Mouse (Mus musculus): ENCODE measurements around the gene Tcf15. TPM values are rescaled to one million over a fixed set of nuclear protein-coding genes. Genes with fewer than 3 reads are reported as not detected.

The Tcf15 gene
- total RNA-seq, 1 experiment: 22.4 TPM

GRCm38 (mm10) chr2:152155414-152156208 is 12.2 kb downstream of the Tcf15 start:
- Histone ChIP-seq H3K4me3 (ENCODE audit: insufficient read depth in 1 of 2, low read depth in 1 of 2, low read length in 2 of 2, poor library complexity in 1 of 2, severe bottlenecking in 1 of 2) (no peak overlapping the region), H3K27ac (ENCODE audit: insufficient read depth, low read depth, low read length, poor library complexity, severe bottlenecking) (peak overlapping the region; percentile 17; the same call in 1 of the 2 replicates), H3K36me3 (ENCODE audit: control insufficient read depth, insufficient read depth, low read length, poor library complexity, severe bottlenecking) (no peaks in the 10 kb centered on the region), H3K4me1 (ENCODE audit: control insufficient read depth in 2 of 2, insufficient read depth in 2 of 2, low read length in 2 of 2, poor library complexity in 1 of 2) (peaks cover 10 to 20% of the 10 kb centered on the region in 2 experiments; a peak in 3 of 4 replicates), H3K9ac (ENCODE audit: insufficient read depth, low read depth, low read length, poor library complexity, severe bottlenecking) (no peak overlapping the region; the same call in 1 of the 2 replicates), H3K9me3 (ENCODE audit: control insufficient read depth, insufficient read depth, low read depth, low read length) (no peaks in the 10 kb centered on the region)
- no peak for DNase-seq (ENCODE audit: low read depth, low spot score)
- in situ Hi-C loops (cut with MboI; ENCODE audit: low sequenced_read_pairs in 2 of 2, unreplicated experiment in 2 of 2): no loop called here
- TF ChIP-seq ZNF384 (IDR thresholded peaks at IDR 0.05; ENCODE audit: low read depth, low read length): no peak
- TF ChIP-seq HCFC1 (IDR thresholded peaks at IDR 0.05; ENCODE audit: borderline replicate concordance, insufficient read depth, low read length): no peak
- no peak for TF ChIP-seq MAFK (IDR thresholded peaks at IDR 0.05; ENCODE audit: insufficient read depth, low read depth, low read length)
- no peak for TF ChIP-seq ZC3H11A (IDR thresholded peaks at IDR 0.05; ENCODE audit: borderline replicate concordance, low read depth, low read length)
- TF ChIP-seq CHD2 (IDR thresholded peaks at IDR 0.05; ENCODE audit: low read depth, low read length): no peak

GRCm38 (mm10) chr2:152156471-152156870 is 13.1 kb downstream of the Tcf15 start:
- peak overlapping the region; percentile 50; the same call in 1 of the 2 replicates for H3K9ac ChIP-seq (ENCODE audit: insufficient read depth, low read depth, low read length, poor library complexity, severe bottlenecking)
- H3K27ac ChIP-seq (ENCODE audit: insufficient read depth, low read depth, low read length, poor library complexity, severe bottlenecking): peak overlapping the region; percentile 17; the same call in 1 of the 2 replicates
- DNase-seq (ENCODE audit: low read depth, low spot score): no peak
- TF ChIP-seq CHD2 (IDR thresholded peaks at IDR 0.05; ENCODE audit: low read depth, low read length): no peak
- no peak for TF ChIP-seq ZNF384 (IDR thresholded peaks at IDR 0.05; ENCODE audit: low read depth, low read length)
- no peak for TF ChIP-seq HCFC1 (IDR thresholded peaks at IDR 0.05; ENCODE audit: borderline replicate concordance, insufficient read depth, low read length)
- no peak for TF ChIP-seq ZC3H11A (IDR thresholded peaks at IDR 0.05; ENCODE audit: borderline replicate concordance, low read depth, low read length)
- no peak for TF ChIP-seq MAFK (IDR thresholded peaks at IDR 0.05; ENCODE audit: insufficient read depth, low read depth, low read length)
- no peak overlapping the region for H3K4me3 ChIP-seq (ENCODE audit: insufficient read depth in 1 of 2, low read depth in 1 of 2, low read length in 2 of 2, poor library complexity in 1 of 2, severe bottlenecking in 1 of 2)
- H3K9me3 ChIP-seq (ENCODE audit: control insufficient read depth, insufficient read depth, low read depth, low read length): no peaks in the 10 kb centered on the region
- in situ Hi-C loops (cut with MboI; ENCODE audit: low sequenced_read_pairs in 2 of 2, unreplicated experiment in 2 of 2): no loop called here
- peaks cover 10 to 19% of the 10 kb centered on the region in 2 experiments; a peak in 3 of 4 replicates for H3K4me1 ChIP-seq (ENCODE audit: control insufficient read depth in 2 of 2, insufficient read depth in 2 of 2, low read length in 2 of 2, poor library complexity in 1 of 2)
- H3K36me3 ChIP-seq (ENCODE audit: control insufficient read depth, insufficient read depth, low read length, poor library complexity, severe bottlenecking): no peaks in the 10 kb centered on the region

DNA sequence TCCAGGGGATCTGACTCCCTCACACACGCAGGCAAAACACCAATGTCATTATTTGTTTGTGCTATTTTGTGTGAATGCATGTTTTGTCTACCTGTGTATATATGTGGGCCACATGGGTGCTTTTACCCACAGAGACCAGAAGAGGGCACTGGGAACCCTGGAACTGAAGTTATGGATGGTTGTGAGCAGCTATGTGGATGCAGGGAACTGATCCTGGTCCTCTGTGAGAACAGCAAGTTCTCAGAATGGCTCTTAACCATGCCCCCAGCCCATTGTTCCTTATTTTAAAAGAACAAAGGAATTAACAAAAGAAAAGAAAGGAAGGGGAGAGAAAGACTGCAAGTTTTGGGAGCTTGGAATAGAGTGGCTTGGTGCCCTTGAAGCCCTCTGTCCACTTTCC is 16.1 kb downstream of the Tcf15 start:
- no peak overlapping the region for H3K4me3 ChIP-seq (ENCODE audit: insufficient read depth in 1 of 2, low read depth in 1 of 2, low read length in 2 of 2, poor library complexity in 1 of 2, severe bottlenecking in 1 of 2)
- H3K36me3 ChIP-seq (ENCODE audit: control insufficient read depth, insufficient read depth, low read length, poor library complexity, severe bottlenecking): no peaks in the 10 kb centered on the region
- no peak overlapping the region for H3K27ac ChIP-seq (ENCODE audit: insufficient read depth, low read depth, low read length, poor library complexity, severe bottlenecking)
- H3K4me1 ChIP-seq (ENCODE audit: control insufficient read depth in 2 of 2, insufficient read depth in 2 of 2, low read length in 2 of 2, poor library complexity in 1 of 2): peaks cover 8 to 17% of the 10 kb centered on the region in 2 experiments; a peak in 3 of 4 replicates
- TF ChIP-seq ZC3H11A (IDR thresholded peaks at IDR 0.05; ENCODE audit: borderline replicate concordance, low read depth, low read length) (0 out of 2 replicates have a peak, but pooled peaks have one; percentile 21), HCFC1 (IDR thresholded peaks at IDR 0.05; ENCODE audit: borderline replicate concordance, insufficient read depth, low read length) (no peak)
- H3K9me3 ChIP-seq (ENCODE audit: control insufficient read depth, insufficient read depth, low read depth, low read length): no peaks in the 10 kb centered on the region
- in situ Hi-C loops (cut with MboI; ENCODE audit: low sequenced_read_pairs in 2 of 2, unreplicated experiment in 2 of 2): no loop called here
- no peak overlapping the region for H3K9ac ChIP-seq (ENCODE audit: insufficient read depth, low read depth, low read length, poor library complexity, severe bottlenecking)
- DNase-seq (ENCODE audit: low read depth, low spot score): no peak

GRCm38 (mm10) chr2:152166257-152166656 is 22.9 kb downstream of the Tcf15 start:
- Histone ChIP-seq H3K4me1 (ENCODE audit: control insufficient read depth in 2 of 2, insufficient read depth in 2 of 2, low read length in 2 of 2, poor library complexity in 1 of 2) (no peaks in the 10 kb centered on the region), H3K9ac (ENCODE audit: insufficient read depth, low read depth, low read length, poor library complexity, severe bottlenecking) (no peak overlapping the region), H3K27ac (ENCODE audit: insufficient read depth, low read depth, low read length, poor library complexity, severe bottlenecking) (no peak overlapping the region), H3K36me3 (ENCODE audit: control insufficient read depth, insufficient read depth, low read length, poor library complexity, severe bottlenecking) (no peaks in the 10 kb centered on the region), H3K9me3 (ENCODE audit: control insufficient read depth, insufficient read depth, low read depth, low read length) (no peaks in the 10 kb centered on the region), H3K4me3 (ENCODE audit: insufficient read depth in 1 of 2, low read depth in 1 of 2, low read length in 2 of 2, poor library complexity in 1 of 2, severe bottlenecking in 1 of 2) (no peak overlapping the region)
- no peak for TF ChIP-seq ZC3H11A (IDR thresholded peaks at IDR 0.05; ENCODE audit: borderline replicate concordance, low read depth, low read length)
- no peak for TF ChIP-seq ZNF384 (IDR thresholded peaks at IDR 0.05; ENCODE audit: low read depth, low read length)
- TF ChIP-seq MAFK (IDR thresholded peaks at IDR 0.05; ENCODE audit: insufficient read depth, low read depth, low read length): no peak
- no peak for TF ChIP-seq HCFC1 (IDR thresholded peaks at IDR 0.05; ENCODE audit: borderline replicate concordance, insufficient read depth, low read length)
- TF ChIP-seq CHD2 (IDR thresholded peaks at IDR 0.05; ENCODE audit: low read depth, low read length): no peak
- no peak for DNase-seq (ENCODE audit: low read depth, low spot score)
- in situ Hi-C loops (cut with MboI; ENCODE audit: low sequenced_read_pairs in 2 of 2, unreplicated experiment in 2 of 2): no loop called here

Data from ES-E14 (cell line).